Mouse (Mus musculus) liver, adult 2 months (tissue): ENCODE data around the gene Eif3b.

ENCODE experiments used
- CTCF ChIP-seq: fragments of 200-500 bp; IDR thresholded peaks from 2 replicates; pipeline ENCODE4 v1.5.1; 2011; ENCODE audit warnings: low read depth, low read length, control low read depth
- POLR2A ChIP-seq: fragments of 200-500 bp; IDR thresholded peaks from 2 replicates; pipeline ENCODE4 v1.6.1; 2011; ENCODE audit warnings: low read length, control low read depth; ENCODE audit not compliant: insufficient read depth; ENCODE audit errors: extremely low read depth

- TF ChIP-seq CTCF (no peak), POLR2A (no peak)
Observed at GRCm38 (mm10) chr5:140382688-140383087, 36.4 kb upstream of the Eif3b start.
